Mouse (Mus musculus) stomach, embryonic 16.5 days (tissue): ENCODE measurements around the gene Marveld3. TPM values are rescaled to one million over a fixed set of nuclear protein-coding genes. Genes with fewer than 3 reads are reported as not detected.

ENCODE experiments used
- ATAC-seq: fragments of 200-750 bp; cut with Nextera tagmentation; 2 replicates; pipeline ENCODE4 v1.8.0; 2017; ENCODE audit warnings: moderate number of reproducible peaks, moderate TSS enrichment; ENCODE audit not compliant: insufficient read depth, low FRiP score
- H3K27ac ChIP-seq: fragments of 300-500 bp; sonication (generic); 2 replicates; pipeline ENCODE4 v1.5.1; 2014; ENCODE audit warnings: low read length
- H3K27me3 ChIP-seq: fragments of 300-500 bp; sonication (generic); 2 replicates; pipeline ENCODE4 v1.6.1; 2014; ENCODE audit warnings: low read length, control low read depth, mixed read lengths; ENCODE audit not compliant: control insufficient read depth, insufficient read depth
- H3K36me3 ChIP-seq: fragments of 300-500 bp; sonication (generic); 2 replicates; pipeline ENCODE4 v1.6.1; 2014; ENCODE audit warnings: low read length; ENCODE audit not compliant: control insufficient read depth, insufficient read depth
- H3K4me1 ChIP-seq: fragments of 300-500 bp; sonication (generic); 2 replicates; pipeline ENCODE4 v1.6.1; 2014; ENCODE audit warnings: low read length, control low read depth, mixed read lengths; ENCODE audit not compliant: control insufficient read depth, insufficient read depth
- H3K4me2 ChIP-seq: fragments of 300-500 bp; sonication (generic); 2 replicates; pipeline ENCODE4 v1.6.1; 2014; ENCODE audit warnings: low read depth, low read length, mixed read lengths
- H3K4me3 ChIP-seq: fragments of 300-500 bp; sonication (generic); replicated peaks from 2 replicates; pipeline ENCODE4 v1.5.1; 2014; ENCODE audit warnings: mild to moderate bottlenecking, low read length
- H3K9ac ChIP-seq: fragments of 300-500 bp; sonication (generic); 2 replicates; pipeline ENCODE4 v1.6.1; 2014; ENCODE audit warnings: low read length
- H3K9me3 ChIP-seq: fragments of 300-500 bp; sonication (generic); replicated peaks from 2 replicates; pipeline ENCODE4 v1.6.1; 2016; ENCODE audit warnings: low read length, control low read depth; ENCODE audit not compliant: control insufficient read depth
- WGBS: fragments of 180-500 bp; shearing (Covaris S2); extraction: QIAGEN DNeasy Blood & Tissue Kit; methylation state at CpG from one replicate; pipeline ENCODE4 v1.1.7; 2014; 5-methylcytosine and 5-hydroxymethylcytosine counted together
- polyA plus RNA-seq: library from polyadenylated mRNA; unstranded; fragments of >200 nt; fragmentation: Nextera tagmentation; extraction: Ambion mirVana; gene quantifications from 2 replicates; pipeline ENCODE4 v1.2.1, GENCODE M21; 2015

The Marveld3 gene
- 6.5 and 7.1 TPM in 2 replicates for polyA plus RNA-seq

DNA sequence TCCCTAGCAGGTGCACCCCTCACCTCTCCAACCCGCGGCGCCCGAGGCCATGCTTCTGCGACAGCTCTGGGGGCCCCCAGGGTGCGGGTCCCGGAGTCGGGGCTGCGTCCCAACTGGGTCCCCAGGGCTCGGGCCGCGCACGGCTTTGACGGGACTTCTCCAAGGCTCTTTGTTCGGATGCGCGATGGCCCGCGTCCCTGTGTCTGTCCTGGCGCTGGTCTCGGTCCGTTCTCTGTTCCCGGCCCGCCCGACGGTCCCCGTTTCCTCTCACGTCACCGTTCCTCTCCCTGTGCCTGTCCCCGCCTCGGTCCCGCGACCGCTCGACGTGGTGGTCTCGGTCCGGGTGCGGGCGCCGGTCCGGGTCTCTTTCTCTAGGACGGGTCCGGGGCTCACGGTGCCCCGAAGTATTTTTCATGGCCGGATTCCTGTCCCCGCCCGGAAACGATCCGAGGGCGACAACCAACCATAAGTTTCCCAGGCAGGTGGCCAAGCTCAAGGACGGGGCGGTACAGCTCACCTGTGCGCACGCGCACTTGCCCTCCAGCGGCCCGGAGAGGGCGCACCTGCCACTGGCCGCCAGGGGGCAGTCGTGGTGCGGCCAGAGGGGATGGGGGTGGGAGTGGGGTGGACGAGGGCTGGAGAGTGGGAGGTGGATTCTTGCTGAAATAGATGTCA is at the start of gene Marveld3:
TSS of gene Marveld3 (minus strand) at position 511 of the 675 bp plus-strand sequence.
- peak; percentile 68 for ATAC-seq
- WGBS, result 2% methylated on average over 64 of the region's 64 CpGs
- Histone ChIP-seq H3K27ac (no peak within 1 kb of the TSS), H3K9ac (peak within 1 kb of the TSS; percentile 72), H3K4me1 (peaks cover 21% of the 10 kb centered on the region), H3K36me3 (no peaks in the 10 kb centered on the region), H3K9me3 (no peaks in the 10 kb centered on the region), H3K27me3 (peaks cover 15% of the 10 kb centered on the region), H3K4me2 (peak within 1 kb of the TSS; percentile 74), H3K4me3 (peak within 1 kb of the TSS; percentile 58)

DNA sequence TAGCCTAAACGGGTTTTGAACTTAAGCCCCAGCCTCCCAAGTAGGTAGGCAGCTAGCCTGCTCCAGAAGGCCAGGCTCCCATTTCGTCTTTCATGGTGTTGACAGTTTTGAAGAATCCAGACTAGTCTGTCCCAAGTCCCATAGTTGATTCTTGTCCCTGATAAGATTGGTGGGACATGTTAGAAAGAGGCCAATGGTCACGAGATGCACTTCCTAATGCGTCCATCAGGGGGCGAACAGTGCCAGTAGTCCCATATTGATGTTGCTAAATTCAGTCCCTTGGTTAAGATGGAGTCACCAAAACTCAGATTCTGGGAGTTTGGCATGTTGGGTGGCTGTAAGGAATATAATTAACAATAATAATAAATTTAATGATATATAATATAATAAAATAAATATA is 48.9 kb upstream of the Marveld3 start:
- 37% methylated on average over 5 of the region's 5 CpGs for WGBS

DNA sequence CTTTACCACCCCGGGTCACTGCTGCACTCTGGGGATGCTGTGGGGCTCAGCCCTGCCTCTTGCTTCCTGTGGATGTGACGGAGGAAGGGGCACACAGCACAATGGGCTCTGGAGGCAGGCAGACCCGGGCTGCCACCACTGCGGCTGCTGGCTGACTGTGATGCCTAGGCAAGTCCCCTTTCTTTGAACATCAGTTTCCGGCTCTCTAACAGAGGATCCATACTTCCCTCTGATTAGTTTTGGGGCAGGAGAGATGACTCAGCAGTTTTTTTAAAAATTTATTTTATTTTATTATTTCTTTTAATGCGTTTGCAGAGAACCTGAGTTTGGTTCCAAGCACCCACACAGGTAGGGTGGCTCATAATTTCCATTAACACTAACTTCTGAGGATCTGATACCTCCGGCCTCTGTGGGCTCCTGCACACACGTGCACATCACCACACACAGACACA is 47.0 kb upstream of the Marveld3 start:
- no peak for ATAC-seq
- 65% methylated on average over 8 of the region's 8 CpGs for WGBS
- no peaks in the 10 kb centered on the region for H3K36me3 ChIP-seq

More for the DNA sequence above, 48.9 kb upstream of the Marveld3 start:
- no peak overlapping the region for H3K27ac ChIP-seq
- no peaks in the 10 kb centered on the region for H3K36me3 ChIP-seq
- H3K4me3 ChIP-seq, result no peak overlapping the region
- no peaks in the 10 kb centered on the region; the same call in 1 of the 2 replicates for H3K27me3 ChIP-seq
- ATAC-seq, result no peak
- H3K4me2 ChIP-seq, result no peak overlapping the region
- H3K9ac ChIP-seq, result no peak overlapping the region
- H3K4me1 ChIP-seq, result no peaks in the 10 kb centered on the region
- H3K9me3 ChIP-seq, result no peaks in the 10 kb centered on the region

DNA sequence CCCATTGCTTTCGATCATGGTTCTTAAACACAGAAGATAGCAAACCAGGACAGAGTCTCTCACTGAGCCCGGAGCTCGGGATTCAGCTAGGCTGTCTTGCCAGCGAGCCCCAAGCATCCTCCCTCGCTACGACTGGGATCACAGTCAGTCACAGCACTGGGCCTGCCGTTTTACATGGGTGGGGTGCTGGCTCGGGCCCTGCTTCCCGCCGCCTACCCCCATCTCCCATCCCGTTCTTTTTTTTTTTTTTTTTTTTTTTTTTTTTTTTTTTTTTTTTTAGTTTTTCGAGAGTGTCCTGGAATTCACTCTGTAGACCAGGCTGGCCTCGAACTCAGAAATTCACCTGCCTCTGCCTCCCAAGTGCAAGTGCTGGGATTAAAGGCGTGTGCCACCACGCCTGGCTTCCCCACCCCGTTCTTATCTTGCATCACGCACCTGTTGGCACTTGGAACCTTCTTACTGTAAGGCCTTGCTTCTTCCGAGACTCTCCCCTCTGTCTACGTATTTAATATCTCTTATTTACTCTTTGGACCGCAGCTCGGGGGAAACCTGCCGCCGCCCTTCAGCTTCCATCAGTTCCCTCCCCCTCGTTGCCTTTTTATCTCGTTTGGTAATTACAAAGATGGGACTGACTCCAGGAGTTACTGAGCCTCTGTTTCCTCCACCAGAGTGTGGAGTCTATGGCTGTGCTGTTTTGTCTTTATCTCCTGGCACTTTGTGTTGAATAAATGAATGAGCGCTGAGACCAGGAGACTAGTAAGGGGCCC is 46.4 kb upstream of the Marveld3 start:
- no peak overlapping the region for H3K9ac ChIP-seq
- 76% methylated on average over 26 of the region's 26 CpGs for WGBS
- no peak for ATAC-seq
- no peaks in the 10 kb centered on the region for H3K4me1 ChIP-seq
- H3K4me2 ChIP-seq, result no peak overlapping the region
- no peaks in the 10 kb centered on the region; the same call in 1 of the 2 replicates for H3K27me3 ChIP-seq
- no peaks in the 10 kb centered on the region for H3K9me3 ChIP-seq
- H3K27ac ChIP-seq, result no peak overlapping the region
- H3K36me3 ChIP-seq, result no peaks in the 10 kb centered on the region
- no peak overlapping the region for H3K4me3 ChIP-seq

More for the DNA sequence above, 47.0 kb upstream of the Marveld3 start:
- no peak overlapping the region for H3K4me2 ChIP-seq
- no peaks in the 10 kb centered on the region; the same call in 1 of the 2 replicates for H3K27me3 ChIP-seq
- no peaks in the 10 kb centered on the region for H3K9me3 ChIP-seq
- H3K27ac ChIP-seq, result no peak overlapping the region
- H3K9ac ChIP-seq, result no peak overlapping the region
- no peaks in the 10 kb centered on the region for H3K4me1 ChIP-seq
- H3K4me3 ChIP-seq, result no peak overlapping the region

DNA sequence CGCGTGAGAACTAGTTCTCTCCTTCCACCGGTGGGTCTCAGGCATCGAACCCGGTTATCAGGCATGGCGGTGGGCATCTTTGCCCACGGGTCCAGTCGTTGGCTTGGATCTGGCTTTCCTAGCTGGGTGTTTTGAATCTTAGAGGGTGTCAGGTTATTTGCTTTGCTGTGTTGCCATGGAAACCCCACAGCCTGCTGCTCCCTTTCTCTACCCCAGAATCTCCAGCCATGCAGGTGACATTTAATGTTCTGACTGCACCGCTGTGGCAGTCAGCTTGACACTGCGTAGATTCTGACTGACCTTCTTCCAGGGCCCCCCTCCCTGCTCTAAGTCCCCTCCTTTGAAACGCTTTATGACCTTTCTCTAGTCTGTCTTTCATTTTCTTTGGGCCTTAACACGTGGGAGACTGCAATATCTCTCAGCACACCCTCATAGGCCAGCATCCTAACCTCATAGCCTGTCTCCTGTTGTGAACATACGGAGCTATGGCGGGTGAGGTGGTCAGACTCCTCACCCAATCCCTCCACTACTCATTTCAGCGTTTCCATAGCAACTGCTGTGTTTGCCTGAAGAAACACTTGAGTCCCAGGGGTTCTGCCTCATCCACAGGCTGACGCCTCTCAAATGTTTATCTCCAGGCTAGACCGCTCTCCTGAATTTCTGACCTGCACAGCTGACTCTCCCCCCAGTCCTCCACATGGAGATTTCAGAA is 44.5 kb upstream of the Marveld3 start:
- H3K9ac ChIP-seq, result no peak overlapping the region
- H3K27ac ChIP-seq, result no peak overlapping the region
- H3K4me3 ChIP-seq, result no peak overlapping the region
- ATAC-seq, result no peak
- H3K36me3 ChIP-seq, result no peaks in the 10 kb centered on the region
- no peaks in the 10 kb centered on the region; the same call in 1 of the 2 replicates for H3K27me3 ChIP-seq
- H3K9me3 ChIP-seq, result no peaks in the 10 kb centered on the region
- no peaks in the 10 kb centered on the region for H3K4me1 ChIP-seq
- H3K4me2 ChIP-seq, result no peak overlapping the region
- 61% methylated on average over 17 of the region's 17 CpGs for WGBS

DNA sequence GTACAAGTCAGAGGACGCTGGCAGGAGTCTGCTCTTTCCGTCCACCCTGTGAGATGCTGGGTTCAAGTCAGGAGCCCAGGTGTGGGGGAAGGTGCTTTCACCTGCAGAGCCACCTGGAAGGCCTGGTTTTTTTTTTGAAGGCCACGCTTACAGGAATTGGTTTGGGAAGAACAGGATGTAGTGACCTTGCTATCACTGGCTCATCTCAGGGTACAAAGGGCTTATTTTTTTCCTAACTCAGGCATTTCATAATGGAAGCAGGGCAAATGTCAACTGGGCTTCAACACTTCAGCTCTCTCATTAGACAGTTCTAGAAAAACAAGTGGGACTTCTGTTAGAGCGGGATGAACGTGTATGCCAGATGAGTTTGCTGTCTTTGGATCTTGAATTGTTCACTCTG is 42.3 kb upstream of the Marveld3 start:
- no peak overlapping the region for H3K27ac ChIP-seq
- no peaks in the 10 kb centered on the region for H3K9me3 ChIP-seq
- H3K4me1 ChIP-seq, result no peaks in the 10 kb centered on the region
- H3K9ac ChIP-seq, result no peak overlapping the region
- no peaks in the 10 kb centered on the region for H3K27me3 ChIP-seq
- WGBS, result 67% methylated on average over 5 of the region's 5 CpGs
- H3K4me3 ChIP-seq, result no peak overlapping the region
- H3K36me3 ChIP-seq, result no peaks in the 10 kb centered on the region
- H3K4me2 ChIP-seq, result no peak overlapping the region
- ATAC-seq, result no peak

DNA sequence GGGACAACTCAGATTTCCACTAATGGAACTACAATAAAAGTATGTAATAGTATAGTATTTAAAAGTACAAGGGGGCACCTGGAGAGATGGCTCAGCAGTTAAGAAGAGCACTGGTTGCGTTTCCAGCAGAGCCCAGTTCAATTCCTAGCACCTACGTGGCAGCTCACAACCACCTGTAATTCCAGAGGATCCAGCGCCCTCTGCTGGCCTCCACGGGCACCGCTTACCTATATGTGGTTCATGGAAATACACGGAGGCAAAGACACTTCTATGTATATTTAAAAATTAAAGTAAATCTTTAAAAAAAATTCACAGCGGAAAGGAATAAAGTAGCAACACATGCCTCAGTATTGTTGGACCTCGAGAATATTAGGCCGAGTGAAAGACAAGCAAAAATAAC is 41.0 kb upstream of the Marveld3 start:
- H3K27me3 ChIP-seq, result no peaks in the 10 kb centered on the region
- no peak for ATAC-seq
- no peak overlapping the region for H3K4me3 ChIP-seq
- H3K9me3 ChIP-seq, result no peaks in the 10 kb centered on the region
- no peak overlapping the region for H3K9ac ChIP-seq
- no peak overlapping the region for H3K4me2 ChIP-seq
- 35% methylated on average over 9 of the region's 9 CpGs for WGBS
- no peak overlapping the region for H3K27ac ChIP-seq
- H3K36me3 ChIP-seq, result no peaks in the 10 kb centered on the region
- no peaks in the 10 kb centered on the region for H3K4me1 ChIP-seq

DNA sequence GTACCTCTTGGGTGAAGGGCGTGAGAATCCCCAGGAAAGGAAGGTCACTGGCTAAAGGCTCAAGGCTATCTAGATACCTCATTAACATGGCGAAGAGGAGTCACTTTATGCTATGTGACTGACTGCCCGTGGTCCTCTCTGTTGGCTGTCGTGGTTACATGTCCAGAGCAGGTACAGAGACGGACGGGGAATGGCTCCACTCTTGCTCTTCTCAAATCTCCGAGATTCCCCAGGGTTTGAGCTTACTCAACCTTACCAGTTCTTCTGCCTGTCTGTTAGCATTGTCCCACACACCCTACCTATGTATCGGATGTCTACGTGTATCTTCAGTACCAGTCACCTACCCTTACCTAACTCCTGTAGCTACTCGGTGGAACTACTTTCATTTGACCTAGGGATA is 38.0 kb upstream of the Marveld3 start:
- H3K4me1 ChIP-seq, result no peaks in the 10 kb centered on the region
- ATAC-seq, result no peak
- no peaks in the 10 kb centered on the region for H3K27me3 ChIP-seq
- H3K4me2 ChIP-seq, result no peak overlapping the region
- H3K27ac ChIP-seq, result no peak overlapping the region
- 84% methylated on average over 10 of the region's 10 CpGs for WGBS
- no peaks in the 10 kb centered on the region for H3K9me3 ChIP-seq
- no peak overlapping the region for H3K9ac ChIP-seq
- H3K4me3 ChIP-seq, result no peak overlapping the region
- no peaks in the 10 kb centered on the region for H3K36me3 ChIP-seq

DNA sequence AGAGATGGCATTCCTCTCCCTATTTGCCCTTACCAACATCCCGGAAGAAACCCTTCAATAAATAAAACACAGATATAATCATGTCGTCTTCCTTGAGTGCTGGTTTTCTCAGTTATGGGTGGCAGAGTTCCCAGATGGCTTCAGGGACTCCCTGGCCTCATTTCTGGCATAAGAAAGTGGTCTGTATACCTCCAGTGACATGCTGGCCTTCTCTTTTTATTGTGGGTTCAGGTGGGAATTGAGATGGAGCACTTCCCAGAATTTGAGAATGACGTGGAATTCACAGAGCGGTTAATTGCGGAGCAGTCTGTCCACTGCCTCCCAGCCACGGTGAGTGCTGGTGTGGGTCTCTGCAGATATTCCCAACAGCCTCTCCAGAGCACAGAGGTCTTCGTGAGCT is 36.1 kb upstream of the Marveld3 start:
- no peaks in the 10 kb centered on the region for H3K36me3 ChIP-seq
- no peak overlapping the region for H3K27ac ChIP-seq
- H3K9ac ChIP-seq, result no peak overlapping the region
- no peak overlapping the region for H3K4me3 ChIP-seq
- H3K9me3 ChIP-seq, result no peaks in the 10 kb centered on the region
- WGBS, result 78% methylated on average over 7 of the region's 7 CpGs
- no peak overlapping the region for H3K4me2 ChIP-seq
- no peak for ATAC-seq
- no peaks in the 10 kb centered on the region for H3K4me1 ChIP-seq
- H3K27me3 ChIP-seq, result no peaks in the 10 kb centered on the region
